Mouse (Mus musculus): Measurements from ENCODE around the gene Aak1.

DNA sequence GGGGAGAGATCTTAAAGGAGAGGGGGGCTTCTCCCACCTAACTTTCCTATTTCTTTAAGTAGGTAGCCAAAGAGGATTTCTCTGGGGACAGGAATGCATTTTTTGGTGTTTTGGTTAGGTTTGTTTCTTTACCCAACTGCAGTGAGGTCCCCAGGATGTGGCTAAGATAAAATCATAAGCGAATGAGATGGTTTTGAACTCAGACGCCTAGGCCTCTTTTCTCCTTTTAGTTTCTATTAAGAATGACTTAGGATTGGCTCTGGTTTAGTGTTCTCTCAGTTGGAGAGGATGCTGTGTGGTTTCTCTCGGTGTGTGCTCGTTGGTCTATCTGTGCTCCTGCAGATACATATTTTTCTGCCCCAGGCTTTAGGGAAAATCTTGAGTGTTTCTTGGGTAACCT lies 1.3 kb downstream of the Aak1 start:
- TF ChIP-seq CTCF (IDR thresholded peaks at IDR 0.05; ENCODE audit: control insufficient read depth, insufficient read depth, insufficient replicate concordance, low read depth, low read length) (no peak), POLR2A (IDR thresholded peaks at IDR 0.05; ENCODE audit: control insufficient read depth, low read depth, low read length) (no peak)

All from testis, adult 2 months (tissue).